Comparison of ENCODE assay signal across 8 mouse cellular contexts in genomic region chr8:110847171-110847549, GRCm38 (mm10). TPM values are rescaled to one million over a fixed set of nuclear protein-coding genes. Genes with fewer than 3 reads are reported as not detected.
DNase-seq lines count a peak whose midpoint lies in the region; ATAC-seq and TF ChIP-seq lines count a peak whose summit lies in the region.

No protein-coding gene starts in this region.

- no peak for TF ChIP-seq POLR2A in embryonic fibroblast, embryonic 13.5 days (IDR thresholded peaks at IDR 0.05; ENCODE audit: low read depth, low read length)

- no peak for TF ChIP-seq CTCF in lung, embryonic 14.5 days (IDR thresholded peaks at IDR 0.05; ENCODE audit: low read depth)
- no peak for TF ChIP-seq CTCF in embryonic fibroblast, embryonic 13.5 days (IDR thresholded peaks at IDR 0.05; ENCODE audit: borderline replicate concordance, insufficient read depth, low read length)

- H3K4me3 ChIP-seq in lung, embryonic 14.5 days (ENCODE audit: low read depth, low read length) = peak overlapping the region; percentile 93
- H3K4me3 ChIP-seq in embryonic fibroblast, embryonic 13.5 days (ENCODE audit: insufficient read depth, low read length) = peak overlapping the region; percentile 75
- H3K4me3 ChIP-seq in limb, embryonic 11.5 days (ENCODE audit: low read depth, low read length) = peak overlapping the region; percentile 96
- H3K4me3 ChIP-seq in neural tube, embryonic 15.5 days (replicated peaks) = peak overlapping the region; percentile 94

- peaks cover 5% of the 10 kb centered on the region; the same call in 1 of the 2 replicates for H3K4me1 ChIP-seq in lung, embryonic 14.5 days (ENCODE audit: insufficient read depth)
- peaks cover 7% of the 10 kb centered on the region for H3K4me1 ChIP-seq in embryonic fibroblast, embryonic 13.5 days (ENCODE audit: control insufficient read depth, insufficient read depth, low read length)
- H3K4me1 ChIP-seq in limb, embryonic 11.5 days (ENCODE audit: control insufficient read depth, insufficient read depth, low read length) = peaks cover 6% of the 10 kb centered on the region
- peaks cover 29% of the 10 kb centered on the region for H3K4me1 ChIP-seq in neural tube, embryonic 15.5 days

- H3K9ac ChIP-seq in lung, embryonic 14.5 days = peak overlapping the region; percentile 98
- H3K9ac ChIP-seq in limb, embryonic 11.5 days (ENCODE audit: low read length) = peak overlapping the region; percentile 97
- peak overlapping the region; percentile 90 for H3K9ac ChIP-seq in neural tube, embryonic 15.5 days (replicated peaks)

- H3K4me2 ChIP-seq in lung, embryonic 14.5 days = peak overlapping the region; percentile 80
- peak overlapping the region; percentile 51 for H3K4me2 ChIP-seq in limb, embryonic 11.5 days (ENCODE audit: low read depth, severe bottlenecking)
- H3K4me2 ChIP-seq in neural tube, embryonic 15.5 days = peak overlapping the region; percentile 82

- DNase-seq in lung, embryonic 14.5 days = no peak
- DNase-seq in lung, postnatal 36 days = no peak
- no peak for DNase-seq in limb, embryonic 11.5 days (ENCODE audit: low spot score)
- no peak for DNase-seq in layer of hippocampus, postnatal 10 days (ENCODE audit: low spot score in 2 of 2)
- DNase-seq in cerebellum, adult 8-10 months = no peak
- no peak for DNase-seq in MN1 (ENCODE audit: low spot score)

- WGBS in lung, embryonic 14.5 days = under 1% methylated on average over 13 of the region's 13 CpGs
- 2% methylated on average over 13 of the region's 13 CpGs for WGBS in limb, embryonic 11.5 days
- 2% methylated on average over 13 of the region's 13 CpGs for WGBS in neural tube, embryonic 15.5 days

- H3K36me3 ChIP-seq in lung, embryonic 14.5 days (ENCODE audit: insufficient read depth) = peaks cover 54% of the 10 kb centered on the region
- peaks cover 23% of the 10 kb centered on the region for H3K36me3 ChIP-seq in limb, embryonic 11.5 days (ENCODE audit: control insufficient read depth, insufficient read depth, low read length)
- H3K36me3 ChIP-seq in neural tube, embryonic 15.5 days = peaks cover 48% of the 10 kb centered on the region

- peak; percentile 47 for ATAC-seq in lung, embryonic 14.5 days (ENCODE audit: insufficient read depth)
- no peak for ATAC-seq in limb, embryonic 11.5 days (ENCODE audit: insufficient number of reproducible peaks, low FRiP score, low TSS enrichment, low read depth)
- ATAC-seq in neural tube, embryonic 15.5 days (ENCODE audit: low FRiP score) = peak; percentile 57; the same call in 1 of the 2 replicates

- no peaks in the 10 kb centered on the region for H3K9me3 ChIP-seq in lung, embryonic 14.5 days (ENCODE audit: low read depth, low read length)
- no peaks in the 10 kb centered on the region for H3K9me3 ChIP-seq in limb, embryonic 11.5 days (ENCODE audit: control insufficient read depth, low read length)
- no peaks in the 10 kb centered on the region for H3K9me3 ChIP-seq in neural tube, embryonic 15.5 days (replicated peaks)

- H3K27me3 ChIP-seq in lung, embryonic 14.5 days (ENCODE audit: insufficient read depth, low read length) = no peaks in the 10 kb centered on the region
- H3K27me3 ChIP-seq in limb, embryonic 11.5 days (ENCODE audit: control insufficient read depth, insufficient read depth, low read length) = no peaks in the 10 kb centered on the region
- no peaks in the 10 kb centered on the region for H3K27me3 ChIP-seq in neural tube, embryonic 15.5 days (replicated peaks)

- H3K27ac ChIP-seq in lung, embryonic 14.5 days (ENCODE audit: low read depth) = peak overlapping the region; percentile 91
- peak overlapping the region; percentile 23 for H3K27ac ChIP-seq in embryonic fibroblast, embryonic 13.5 days (ENCODE audit: insufficient read depth, low read length)
- H3K27ac ChIP-seq in limb, embryonic 11.5 days (replicated peaks; ENCODE audit: low read depth, low read length) = peak overlapping the region; percentile 75; the same call in 1 of the 2 replicates
- H3K27ac ChIP-seq in neural tube, embryonic 15.5 days (replicated peaks) = peak overlapping the region; percentile 93

RNA-seq across cellular contexts. Expression of gene Sf3b3, which starts 0.6 kb away (rescaled TPM):
- 168 and 174 TPM in 2 replicates for polyA plus RNA-seq in lung, embryonic 14.5 days (2014; fragmentation: Nextera tagmentation; extraction: Ambion mirVana)
- polyA plus RNA-seq in embryonic fibroblast, embryonic 13.5 days (2011; ENCODE audit: insufficient read length, low read depth, missing spikeins) = 113 and 124 TPM in 2 replicates
- polyA plus RNA-seq in limb, embryonic 11.5 days (2014; fragmentation: Nextera tagmentation; extraction: Ambion mirVana) = 215 and 242 TPM in 2 replicates
- 79.6 and 97.3 TPM in 2 replicates for polyA plus RNA-seq in neural tube, embryonic 15.5 days (2015; fragmentation: Nextera tagmentation; extraction: Ambion mirVana)
- total RNA-seq in layer of hippocampus, postnatal 10 days (2021) = 10 to 100 TPM; 59.8 to 63.9 TPM

RNA-seq across cellular contexts. Expression of gene Cog4, which starts 0.8 kb away (rescaled TPM):
- 70.9 and 71.0 TPM in 2 replicates for polyA plus RNA-seq in lung, embryonic 14.5 days (2014; fragmentation: Nextera tagmentation; extraction: Ambion mirVana)
- polyA plus RNA-seq in embryonic fibroblast, embryonic 13.5 days (2011; ENCODE audit: insufficient read length, low read depth, missing spikeins) = 44.9 and 49.1 TPM in 2 replicates
- polyA plus RNA-seq in limb, embryonic 11.5 days (2014; fragmentation: Nextera tagmentation; extraction: Ambion mirVana) = 75.6 and 77.1 TPM in 2 replicates
- polyA plus RNA-seq in neural tube, embryonic 15.5 days (2015; fragmentation: Nextera tagmentation; extraction: Ambion mirVana) = 74.1 and 78.9 TPM in 2 replicates
- 10 to 100 TPM; 49.4 to 52.1 TPM for total RNA-seq in layer of hippocampus, postnatal 10 days (2021)

RNA-seq across cellular contexts. Expression of gene Il34, which starts 41.4 kb away (rescaled TPM):
- 1.6 and 2.4 TPM in 2 replicates for polyA plus RNA-seq in lung, embryonic 14.5 days (2014; fragmentation: Nextera tagmentation; extraction: Ambion mirVana)
- 2.7 and 5.0 TPM in 2 replicates for polyA plus RNA-seq in embryonic fibroblast, embryonic 13.5 days (2011; ENCODE audit: insufficient read length, low read depth, missing spikeins)
- not detected in 2 replicates for polyA plus RNA-seq in limb, embryonic 11.5 days (2014; fragmentation: Nextera tagmentation; extraction: Ambion mirVana)
- 5.8 and 6.3 TPM in 2 replicates for polyA plus RNA-seq in neural tube, embryonic 15.5 days (2015; fragmentation: Nextera tagmentation; extraction: Ambion mirVana)
- total RNA-seq in layer of hippocampus, postnatal 10 days (2021) = 10 to 100 TPM; 50.9 to 52.8 TPM

RNA-seq across cellular contexts. Expression of gene Fuk, which starts 55.1 kb away (rescaled TPM):
- polyA plus RNA-seq in lung, embryonic 14.5 days (2014; fragmentation: Nextera tagmentation; extraction: Ambion mirVana) = 9.0 and 11.5 TPM in 2 replicates
- 7.0 and 8.4 TPM in 2 replicates for polyA plus RNA-seq in embryonic fibroblast, embryonic 13.5 days (2011; ENCODE audit: insufficient read length, low read depth, missing spikeins)
- polyA plus RNA-seq in limb, embryonic 11.5 days (2014; fragmentation: Nextera tagmentation; extraction: Ambion mirVana) = 10.2 and 10.7 TPM in 2 replicates
- 7.3 and 7.5 TPM in 2 replicates for polyA plus RNA-seq in neural tube, embryonic 15.5 days (2015; fragmentation: Nextera tagmentation; extraction: Ambion mirVana)
- 10 to 100 TPM; 15.2 to 16.4 TPM for total RNA-seq in layer of hippocampus, postnatal 10 days (2021)

Comparison
In these comparisons a context has a peak if more than half of its experiments do, and no peak if none do; other contexts are left out.
1. H3K27ac ChIP-seq: peak in every context shown above with its lines; median percentile 93 in neural tube, embryonic 15.5 days; 91 in lung, embryonic 14.5 days; 75 in limb, embryonic 11.5 days; 23 in embryonic fibroblast, embryonic 13.5 days.